Mouse (Mus musculus) myocyte (in vitro differentiated cells): ENCODE results near the gene Ctdspl2. TPM values are rescaled to one million over a fixed set of nuclear protein-coding genes. Genes with fewer than 3 reads are reported as not detected.

Source experiments
- H3K27me3 ChIP-seq: one replicate; pipeline ENCODE4 v1.6.1; 2011; ENCODE audit not compliant: control insufficient read depth, insufficient read depth, insufficient read length
- H3K36me3 ChIP-seq: one replicate; pipeline ENCODE4 v1.6.1; 2011; ENCODE audit not compliant: control insufficient read depth, insufficient read depth
- H3K4me2 ChIP-seq: one replicate; pipeline ENCODE4 v1.6.1; 2011; ENCODE audit warnings: low read depth, control low read depth
- H3K4me3 ChIP-seq: one replicate; pipeline ENCODE4 v1.5.1; 2011; ENCODE audit warnings: mild to moderate bottlenecking, control low read depth, moderate library complexity
- H3K79me2 ChIP-seq: one replicate; pipeline ENCODE4 v1.6.1; 2011; ENCODE audit not compliant: control insufficient read depth, insufficient read depth
- H3ac ChIP-seq: one replicate; pipeline ENCODE4 v1.6.1; 2011; ENCODE audit not compliant: control insufficient read depth, insufficient read length
- CEBPB ChIP-seq: IDR thresholded peaks from 2 replicates; pipeline ENCODE4 v1.6.1; 2011; ENCODE audit warnings: mild to moderate bottlenecking, moderate library complexity; ENCODE audit not compliant: poor library complexity, insufficient read depth, severe bottlenecking
- E2F4 ChIP-seq: IDR thresholded peaks from one replicate; pipeline ENCODE4 v1.6.1; 2011; ENCODE audit warnings: mild to moderate bottlenecking, control low read depth, moderate library complexity; ENCODE audit not compliant: insufficient read depth
- MAX ChIP-seq: IDR thresholded peaks from one replicate; pipeline ENCODE4 v1.6.1; 2011; ENCODE audit warnings: low read depth, mild to moderate bottlenecking, control low read depth
- MYOD1 ChIP-seq, 3 experiments: IDR thresholded peaks; one replicate each; pipeline ENCODE4 v1.6.1; 2011; ENCODE audit warnings: control low read depth in 2 of 3, low read depth in 2 of 3, mild to moderate bottlenecking in 2 of 3, moderate library complexity in 1 of 3; ENCODE audit not compliant: insufficient read length in 2 of 3, control insufficient read depth in 1 of 3
- MYOG ChIP-seq, 3 experiments: IDR thresholded peaks; one replicate each; pipeline ENCODE4 v1.6.1; 2011; ENCODE audit warnings: control low read depth in 2 of 3, low read depth in 2 of 3, mild to moderate bottlenecking in 2 of 3; ENCODE audit not compliant: insufficient read length in 2 of 3, control insufficient read depth in 1 of 3, insufficient read depth in 1 of 3
- POLR2A ChIP-seq: IDR thresholded peaks from one replicate; pipeline ENCODE4 v1.6.1; 2011; ENCODE audit warnings: low read depth, mild to moderate bottlenecking, control low read depth, moderate library complexity; ENCODE audit not compliant: insufficient read length
- POLR2AphosphoS2 ChIP-seq: IDR thresholded peaks from one replicate; pipeline ENCODE4 v1.6.1; 2011; ENCODE audit warnings: low read depth, control low read depth; ENCODE audit not compliant: insufficient read length
- REST ChIP-seq: IDR thresholded peaks from one replicate; pipeline ENCODE4 v1.6.1; 2011; ENCODE audit warnings: mild to moderate bottlenecking, control low read depth, moderate library complexity; ENCODE audit not compliant: insufficient read depth, insufficient read length
- SRF ChIP-seq: IDR thresholded peaks from one replicate; pipeline ENCODE4 v1.6.1; 2011; ENCODE audit warnings: low read depth; ENCODE audit not compliant: control insufficient read depth, insufficient read length
- TCF12 ChIP-seq: IDR thresholded peaks from one replicate; pipeline ENCODE4 v1.6.1; 2011; ENCODE audit warnings: mild to moderate bottlenecking, control low read depth; ENCODE audit not compliant: poor library complexity, insufficient read depth, severe bottlenecking
- TCF3 ChIP-seq: IDR thresholded peaks from one replicate; pipeline ENCODE4 v1.6.1; 2011; ENCODE audit warnings: low read depth, control low read depth; ENCODE audit not compliant: insufficient read length
- USF1 ChIP-seq: IDR thresholded peaks from one replicate; pipeline ENCODE4 v1.6.1; 2011; ENCODE audit warnings: low read depth, mild to moderate bottlenecking, control low read depth, moderate library complexity
- polyA plus RNA-seq: library from polyadenylated mRNA; unstranded; fragments of >200 nt; fragmentation: generic; extraction: Trizol; gene quantifications from one replicate; pipeline ENCODE4 v1.2.1, GENCODE M21; 2012; ENCODE audit warnings: missing spikeins

Ctdspl2 gene
- polyA plus RNA-seq, 1 experiment = 3.7 TPM

GRCm38 (mm10) chr2:122028756-122029700 is 73.2 kb downstream of the Ctdspl2 start:
- Histone ChIP-seq H3K36me3 (peaks cover 17% of the 10 kb centered on the region), H3K4me3 (peak overlapping the region; percentile 56), H3K79me2 (peaks cover 44% of the 10 kb centered on the region), H3K27me3 (no peaks in the 10 kb centered on the region), H3ac (peak overlapping the region; percentile 82), H3K4me2 (peak overlapping the region; percentile 65)
- no peak for TF ChIP-seq POLR2A
- TF ChIP-seq TCF12 = no peak
- TF ChIP-seq POLR2AphosphoS2 = no peak
- TF ChIP-seq MAX = no peak
- no peak for TF ChIP-seq MYOD1 (IDR thresholded peaks at IDR 0.05; ENCODE audit: control insufficient read depth in 1 of 3, insufficient read length in 2 of 3, low read depth in 2 of 3)
- no peak for TF ChIP-seq MYOG (IDR thresholded peaks at IDR 0.05; ENCODE audit: control insufficient read depth in 1 of 3, insufficient read depth in 1 of 3, insufficient read length in 2 of 3, low read depth in 2 of 3)

DNA sequence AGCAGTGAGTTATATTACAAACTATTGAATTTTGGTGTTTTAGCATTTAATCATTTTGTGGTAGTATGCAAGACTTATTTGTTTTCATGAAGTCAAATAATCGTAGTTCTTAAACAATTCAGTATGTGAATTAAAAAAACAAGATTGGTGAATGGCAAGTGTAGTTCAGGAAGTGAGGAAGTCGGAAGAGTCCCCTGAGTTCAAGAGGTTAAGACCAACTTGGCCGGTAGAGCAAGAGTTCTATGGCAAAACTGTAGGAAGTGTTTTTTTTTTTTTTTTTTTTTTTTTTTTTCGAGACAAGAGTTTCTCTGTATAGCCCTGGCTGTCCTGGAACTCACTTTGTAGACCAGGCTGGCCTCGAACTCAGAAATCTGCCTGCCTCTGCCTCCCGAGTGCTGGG is 76.2 kb downstream of the Ctdspl2 start:
- H3K4me2 ChIP-seq = no peak overlapping the region
- H3K36me3 ChIP-seq = peaks cover 27% of the 10 kb centered on the region
- H3K4me3 ChIP-seq = no peak overlapping the region
- H3ac ChIP-seq = no peak overlapping the region
- peaks cover 73% of the 10 kb centered on the region for H3K79me2 ChIP-seq
- H3K27me3 ChIP-seq = no peaks in the 10 kb centered on the region
- TF ChIP-seq POLR2AphosphoS2 = no peak
- no peak for TF ChIP-seq TCF12
- no peak for TF ChIP-seq E2F4
- TF ChIP-seq REST = no peak
- no peak for TF ChIP-seq SRF
- TF ChIP-seq TCF3 = no peak
- no peak for TF ChIP-seq MYOD1 (IDR thresholded peaks at IDR 0.05; ENCODE audit: control insufficient read depth in 1 of 3, insufficient read length in 2 of 3, low read depth in 2 of 3)
- no peak for TF ChIP-seq POLR2A
- TF ChIP-seq CEBPB = no peak
- no peak for TF ChIP-seq USF1
- no peak for TF ChIP-seq MAX
- TF ChIP-seq MYOG (IDR thresholded peaks at IDR 0.05; ENCODE audit: control insufficient read depth in 1 of 3, insufficient read depth in 1 of 3, insufficient read length in 2 of 3, low read depth in 2 of 3) = no peak

DNA sequence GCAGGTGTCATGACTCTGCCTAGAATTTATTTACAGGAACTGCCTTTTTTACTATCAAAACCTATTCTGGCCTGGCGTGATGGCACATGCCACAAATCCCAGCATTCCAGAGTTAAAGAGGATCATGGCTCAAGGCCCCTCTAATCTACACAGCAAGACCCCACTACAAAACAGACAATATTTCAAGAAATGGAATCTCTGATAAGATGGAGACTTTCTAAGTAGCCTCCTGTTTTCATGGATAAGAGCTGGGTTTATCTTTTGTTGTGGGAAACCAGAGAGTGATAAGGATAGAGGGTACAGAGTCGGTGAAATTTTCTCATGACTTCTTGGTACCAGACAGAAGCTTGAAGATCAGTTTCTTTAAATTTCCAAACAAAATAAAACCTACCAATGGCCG is 80.3 kb downstream of the Ctdspl2 start:
- peaks cover 42% of the 10 kb centered on the region for H3K36me3 ChIP-seq
- no peak overlapping the region for H3K4me3 ChIP-seq
- TF ChIP-seq MYOG (IDR thresholded peaks at IDR 0.05; ENCODE audit: control insufficient read depth in 1 of 3, insufficient read depth in 1 of 3, insufficient read length in 2 of 3, low read depth in 2 of 3) (no peak), SRF (no peak), REST (no peak), MAX (no peak), CEBPB (no peak), TCF12 (no peak), POLR2AphosphoS2 (no peak), E2F4 (no peak), POLR2A (no peak), MYOD1 (IDR thresholded peaks at IDR 0.05; ENCODE audit: control insufficient read depth in 1 of 3, insufficient read length in 2 of 3, low read depth in 2 of 3) (no peak), USF1 (no peak), TCF3 (no peak)
- no peak overlapping the region for H3ac ChIP-seq
- no peaks in the 10 kb centered on the region for H3K27me3 ChIP-seq
- peaks cover 84% of the 10 kb centered on the region for H3K79me2 ChIP-seq
- H3K4me2 ChIP-seq = no peak overlapping the region

DNA sequence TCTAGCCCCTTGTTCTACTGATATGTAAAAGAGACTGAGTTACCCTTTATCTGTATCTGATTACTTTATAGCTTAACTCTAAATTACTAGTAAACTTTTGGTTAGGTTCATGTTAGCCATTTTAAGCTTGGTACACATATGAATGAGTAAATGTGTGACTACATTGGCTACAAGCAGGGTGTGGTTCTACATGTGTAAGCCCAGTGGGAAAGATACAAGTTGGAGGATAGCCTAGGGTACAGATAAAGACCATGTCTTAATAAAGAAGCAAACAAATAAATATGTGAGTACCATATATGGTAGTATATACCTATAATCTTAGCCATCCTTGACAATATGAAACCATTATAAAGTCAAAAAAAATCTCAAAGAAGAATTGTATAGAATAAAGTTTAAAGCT is 88.1 kb downstream of the Ctdspl2 start:
- Histone ChIP-seq H3ac (no peak overlapping the region), H3K79me2 (peaks cover 20% of the 10 kb centered on the region), H3K27me3 (no peaks in the 10 kb centered on the region), H3K4me3 (no peak overlapping the region), H3K36me3 (peaks cover 43% of the 10 kb centered on the region), H3K4me2 (no peak overlapping the region)
- no peak for TF ChIP-seq POLR2AphosphoS2
- no peak for TF ChIP-seq MYOD1 (IDR thresholded peaks at IDR 0.05; ENCODE audit: control insufficient read depth in 1 of 3, insufficient read length in 2 of 3, low read depth in 2 of 3)
- TF ChIP-seq MAX = no peak
- TF ChIP-seq MYOG (IDR thresholded peaks at IDR 0.05; ENCODE audit: control insufficient read depth in 1 of 3, insufficient read depth in 1 of 3, insufficient read length in 2 of 3, low read depth in 2 of 3) = no peak
- TF ChIP-seq SRF = no peak
